Mouse (Mus musculus) liver, postnatal 0 days (tissue): ENCODE data around the gene Cfap57.

ENCODE experiments used
- CTCF ChIP-seq: sonication (generic); IDR thresholded peaks from 2 replicates; pipeline ENCODE4 v1.5.1; 2016; ENCODE audit warnings: antibody characterized with exemption, low read depth
- EP300 ChIP-seq: IDR thresholded peaks from 2 replicates; pipeline ENCODE4 v1.6.1; 2016; ENCODE audit warnings: antibody characterized with exemption, low read depth, mild to moderate bottlenecking

- TF ChIP-seq CTCF (0 out of 2 replicates have a peak, but pooled peaks have one; percentile 26), EP300 (no peak)
These were observed 103.7 kb downstream of the Cfap57 start for GRCm38 (mm10) chr4:118516699-118517496.
